In genomic region chr5:74549566-74549965, GRCm38 (mm10) we compare ENCODE assay signal across 14 mouse cellular contexts. TPM values are rescaled to one million over a fixed set of nuclear protein-coding genes. Genes with fewer than 3 reads are reported as not detected.
DNase-seq lines count a peak whose midpoint lies in the region; TF ChIP-seq lines count a peak whose summit lies in the region.
"Had no signal": no experiment of that assay in that cellular context is flagged by ENCODE, and none has a peak within 500 bp of the region (broad histone marks: within the 10 kb centered on the region; RNA-seq: fewer than 3 reads in every experiment).

No protein-coding gene starts in this region.

- TF ChIP-seq CTCF in brain, embryonic 14.5 days (IDR thresholded peaks at IDR 0.05; ENCODE audit: borderline replicate concordance, extremely low read depth, insufficient read depth, insufficient read length) = no peak

- DNase-seq in left cerebral cortex, postnatal 14 days (ENCODE audit: low spot score in 2 of 2) = peak; percentile 30 to 47
- DNase-seq in left cerebral cortex, adult 9 months (ENCODE audit: low spot score in 2 of 2) = no peak
- DNase-seq in right cerebral cortex, postnatal 10 days (ENCODE audit: low spot score in 2 of 2) = peak; percentile 34 to 55
- no peak for DNase-seq in right cerebral cortex, postnatal 14 days
- peak; percentile 37 for DNase-seq in brain, embryonic 14.5 days (ENCODE audit: low read depth)
- DNase-seq in cerebellum, adult 9-11 months = no peak
- DNase-seq in gastrocnemius, adult 18-20 months (ENCODE audit: low spot score) = no peak
- DNase-seq: adrenal gland, postnatal 10 days; cerebellum, adult 18-20 months; cerebellum, postnatal 10 days; embryo, embryonic 11 days; gastrocnemius, postnatal 14 days; heart, adult 2 months; heart, postnatal 14 days had no signal

- intact Hi-C loops in left cerebral cortex, postnatal 14 days (cut with DNase I) = no loop called here

- TF ChIP-seq POLR2A in brain, embryonic 14.5 days (IDR thresholded peaks at IDR 0.05; ENCODE audit: borderline replicate concordance, extremely low read depth, insufficient read depth, insufficient read length, poor library complexity, severe bottlenecking) = no peak

RNA-seq across cellular contexts. Expression of gene Fip1l1, which starts 14.3 kb away (rescaled TPM):
- total RNA-seq in left cerebral cortex, postnatal 14 days (2021) = 10 to 100 TPM; 64.5 to 64.6 TPM
- 64.5 and 76.1 TPM in 2 replicates for polyA plus RNA-seq in brain, embryonic 14.5 days (2012; rRNA removed)
- 10 to 100 TPM; 16.6 to 21.3 TPM for total RNA-seq in gastrocnemius, adult 18-20 months (2021)

RNA-seq across cellular contexts. Expression of gene Scfd2, which starts 18.0 kb away (rescaled TPM):
- 10 to 100 TPM; 29.3 to 32.7 TPM for total RNA-seq in left cerebral cortex, postnatal 14 days (2021)
- polyA plus RNA-seq in brain, embryonic 14.5 days (2012; rRNA removed) = 13.5 and 15.4 TPM in 2 replicates
- total RNA-seq in gastrocnemius, adult 18-20 months (2021) = 10 to 100 TPM in 1 of 2 experiments, 1 to 10 TPM in 1; 9.4 to 11.2 TPM

Comparison
In these comparisons a context has a peak if more than half of its experiments do, and no peak if none do; other contexts are left out.
1. DNase-seq: peak in left cerebral cortex, postnatal 14 days (2 of 2), right cerebral cortex, postnatal 10 days (2 of 2) and brain, embryonic 14.5 days (single experiment); none in left cerebral cortex, adult 9 months (0 of 2), right cerebral cortex, postnatal 14 days (single experiment), cerebellum, adult 9-11 months (single experiment) and gastrocnemius, adult 18-20 months (single experiment).